Mouse (Mus musculus): ENCODE measurements at regions not wholly inside any gene's neighbourhood (a gene's known extent, or its start where the extent isn't known, plus 50 kb on each side); places are given as distances from the start of the nearest gene placed in this dataset.
A peak's percentile ranks its signal among the peaks of the same experiment; 100 is the strongest.
"Not testable (repeated sequence)": the region's sequence is repeated elsewhere in the genome, so short reads cannot be mapped to it uniquely, and the experiment has no call there.

DNA sequence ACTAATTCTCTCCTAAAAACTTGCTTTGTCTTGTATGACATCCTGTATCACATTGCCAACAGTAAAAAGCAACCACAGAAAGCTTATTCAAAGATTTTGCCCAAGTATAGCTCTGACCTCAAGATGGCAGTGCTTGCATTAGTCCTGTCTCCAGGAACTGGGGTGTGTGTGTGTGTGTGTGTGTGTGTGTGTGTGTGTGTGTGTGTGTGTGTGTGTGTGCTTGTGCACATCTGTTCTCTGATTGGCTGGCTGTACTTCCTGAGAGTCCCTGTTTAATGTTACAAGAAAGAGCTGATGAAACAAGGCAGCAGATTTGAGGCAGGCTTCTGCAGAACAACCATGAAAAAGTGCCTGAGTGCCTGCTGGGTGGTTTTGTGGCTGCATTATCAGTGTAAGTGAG lies 639.2 kb upstream of the Olfr1507 start:
- not testable (repeated sequence) for DNase-seq (ENCODE audit: low spot score)

DNA sequence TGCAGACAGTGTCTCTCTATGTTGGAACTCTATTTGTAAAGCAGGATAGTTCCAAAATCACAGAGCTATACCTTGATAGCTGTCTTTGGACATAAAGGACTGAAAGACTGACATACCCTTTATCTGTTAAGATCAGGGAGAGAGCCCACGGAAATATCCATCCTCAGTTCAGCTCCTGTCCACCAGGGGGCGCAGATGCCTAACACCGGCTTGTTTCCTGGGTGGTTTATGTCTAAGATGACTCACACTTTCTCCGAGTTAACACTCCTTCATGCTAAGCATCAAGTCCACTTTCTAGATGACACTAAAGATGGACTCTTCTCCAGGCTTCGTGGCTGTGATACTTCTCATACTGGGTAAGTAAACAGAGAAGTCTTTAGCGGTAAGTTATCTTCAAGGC lies 636.8 kb upstream of the Olfr1507 start:
- DNase-seq (ENCODE audit: low spot score), result peak; percentile 3

DNA sequence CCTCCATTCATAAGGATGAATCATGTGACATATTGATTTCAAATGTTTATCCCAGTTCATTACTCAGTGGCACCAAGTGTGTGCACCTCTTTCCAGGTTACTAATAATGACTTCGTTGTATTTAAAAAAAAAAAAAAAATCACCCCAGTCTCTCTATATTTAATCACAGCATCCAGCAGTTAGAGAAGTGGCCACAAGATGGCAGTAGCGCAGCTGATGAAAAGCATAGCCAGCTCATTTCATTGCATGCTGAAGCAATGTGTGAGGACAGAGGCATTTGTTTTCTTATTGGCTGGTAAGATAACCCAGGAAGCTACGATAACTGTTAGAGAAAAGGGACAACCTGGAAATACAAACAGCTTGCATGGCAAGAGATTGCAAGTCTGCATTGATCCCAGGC lies 626.2 kb upstream of the Olfr1507 start:
- DNase-seq (ENCODE audit: low spot score), result peak; percentile 16

DNA sequence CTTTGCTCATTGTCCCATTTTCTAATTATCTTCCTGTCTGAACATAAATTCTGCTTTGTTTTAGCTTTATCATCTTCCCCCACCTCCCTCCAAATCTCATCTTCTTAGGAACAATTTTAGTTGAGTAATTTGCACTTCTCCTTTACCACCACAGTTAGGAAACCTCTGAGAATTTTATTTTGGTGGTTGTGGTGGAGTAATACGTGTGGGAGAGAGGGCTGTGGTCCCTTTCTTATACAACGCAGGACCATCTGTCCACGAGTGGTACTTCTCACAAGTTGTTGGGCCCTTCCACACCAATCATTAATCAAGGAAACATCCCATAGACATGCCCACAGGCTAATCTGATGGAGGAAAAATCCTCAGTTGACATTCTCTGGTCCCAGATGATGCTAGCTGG lies 614.2 kb upstream of the Olfr1507 start:
- DNase-seq (ENCODE audit: low spot score), result not testable (repeated sequence)

DNA sequence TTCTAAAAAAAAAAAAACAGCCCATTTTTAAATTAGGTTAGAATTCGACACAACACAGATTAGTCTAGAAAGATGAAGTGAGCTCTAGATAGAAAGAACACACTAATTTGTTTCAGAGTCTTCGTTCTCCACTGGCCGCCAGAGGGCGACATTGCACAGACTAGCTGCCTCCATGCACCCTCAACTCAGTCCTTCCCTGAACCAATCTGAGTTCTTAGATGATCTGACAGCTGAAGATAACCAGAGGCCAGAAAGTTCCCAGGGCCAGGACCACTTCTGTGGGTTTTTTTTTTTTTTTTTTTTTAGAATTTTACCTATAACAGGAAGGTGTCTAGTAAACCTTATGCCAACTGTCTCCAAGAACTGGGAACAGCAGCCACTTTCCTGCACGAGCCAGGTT lies 605.8 kb upstream of the Olfr1507 start:
- not testable (repeated sequence) for DNase-seq (ENCODE audit: low spot score)

DNA sequence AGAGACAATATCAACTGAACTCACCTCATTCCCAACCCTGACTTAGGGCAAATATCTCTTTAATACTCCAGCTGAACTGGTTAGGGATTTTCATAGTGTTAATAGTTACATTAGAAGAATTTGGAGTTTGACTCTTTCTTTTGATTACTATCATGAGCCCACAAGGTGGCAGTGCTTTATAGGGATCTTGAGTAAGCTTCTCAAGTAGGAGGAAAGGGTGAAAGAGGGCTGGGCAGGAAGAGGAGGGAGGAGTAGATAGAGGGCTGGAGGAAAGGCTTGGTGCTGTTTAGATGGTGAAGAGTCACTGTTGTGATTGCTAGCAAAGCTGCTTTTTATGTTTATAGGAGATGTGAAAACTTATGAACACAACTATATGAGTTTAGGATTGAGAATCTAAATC lies 595.4 kb upstream of the Olfr1507 start:
- DNase-seq (ENCODE audit: low spot score), result not testable (repeated sequence)

DNA sequence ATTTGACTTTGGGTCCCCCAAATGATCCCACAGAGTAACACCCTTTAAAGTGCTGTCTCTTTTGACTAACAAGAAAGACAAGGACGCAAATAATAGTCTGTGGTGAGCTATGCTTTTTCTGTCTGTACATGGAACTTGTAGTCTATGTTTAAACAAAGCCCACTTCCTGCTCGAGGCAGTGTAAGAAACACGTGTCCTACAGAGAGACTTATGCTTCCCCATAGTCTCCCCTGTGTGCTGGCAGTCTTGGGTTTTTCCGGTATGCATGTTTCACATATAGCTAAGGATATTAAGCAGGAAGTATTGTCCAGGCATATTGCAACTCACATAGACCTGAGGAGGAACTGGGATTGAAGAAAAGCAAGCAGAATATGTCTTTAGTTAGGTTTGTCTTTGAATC lies 586.3 kb upstream of the Olfr1507 start:
- not testable (repeated sequence) for DNase-seq (ENCODE audit: low spot score)

DNA sequence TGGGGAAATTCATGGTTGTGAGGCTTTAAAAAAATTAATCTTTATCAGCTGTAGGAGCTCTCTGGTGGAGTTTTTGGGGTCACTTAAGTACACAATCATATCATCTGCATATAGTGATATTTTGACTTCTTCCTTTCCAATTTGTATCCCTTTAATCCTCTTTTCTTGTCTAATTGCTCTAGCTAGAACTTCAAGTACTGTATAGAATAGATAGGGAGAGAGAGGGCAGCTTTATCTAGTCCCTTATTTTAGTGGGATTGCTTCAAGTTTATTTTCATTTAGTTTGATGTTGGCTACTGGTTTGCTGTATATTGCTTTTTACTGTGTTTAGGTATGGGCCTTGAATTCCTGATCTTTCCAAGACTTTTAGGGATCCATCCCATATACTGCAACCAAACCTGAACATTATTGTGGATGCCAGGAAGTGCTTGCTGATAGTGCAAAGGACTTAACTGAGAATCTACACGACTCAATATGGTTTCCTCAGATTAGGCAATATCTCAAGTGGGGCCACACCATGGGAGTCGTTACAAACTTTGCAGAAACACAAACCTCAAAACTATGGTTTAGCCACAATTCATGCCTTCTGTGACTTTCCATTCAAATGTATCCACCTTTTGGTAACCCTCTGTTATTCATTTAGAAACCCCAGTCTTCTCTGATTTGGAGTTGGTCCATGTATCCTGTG lies 585.6 kb upstream of the Olfr1507 start:
- not testable (repeated sequence) for DNase-seq (ENCODE audit: low spot score)

DNA sequence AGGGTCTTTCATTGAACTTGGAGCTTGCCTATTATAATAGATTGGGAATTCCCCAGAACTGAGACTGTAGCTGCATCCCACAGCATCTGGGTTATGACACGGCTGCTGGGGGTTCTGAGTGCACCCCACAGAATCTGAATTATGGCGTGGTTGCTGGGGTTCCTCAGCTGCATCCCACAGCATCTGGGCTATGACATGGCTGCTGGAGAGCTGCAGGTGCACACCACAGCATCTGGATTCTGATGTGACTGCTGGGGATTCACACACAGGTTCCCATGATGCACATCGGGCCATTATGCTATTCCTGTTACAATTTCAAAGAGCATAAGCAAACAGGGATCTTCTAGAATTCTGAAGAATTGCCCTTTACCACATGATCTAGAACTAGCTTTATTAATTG lies 585.0 kb upstream of the Olfr1507 start:
- DNase-seq (ENCODE audit: low spot score), result not testable (repeated sequence)

DNA sequence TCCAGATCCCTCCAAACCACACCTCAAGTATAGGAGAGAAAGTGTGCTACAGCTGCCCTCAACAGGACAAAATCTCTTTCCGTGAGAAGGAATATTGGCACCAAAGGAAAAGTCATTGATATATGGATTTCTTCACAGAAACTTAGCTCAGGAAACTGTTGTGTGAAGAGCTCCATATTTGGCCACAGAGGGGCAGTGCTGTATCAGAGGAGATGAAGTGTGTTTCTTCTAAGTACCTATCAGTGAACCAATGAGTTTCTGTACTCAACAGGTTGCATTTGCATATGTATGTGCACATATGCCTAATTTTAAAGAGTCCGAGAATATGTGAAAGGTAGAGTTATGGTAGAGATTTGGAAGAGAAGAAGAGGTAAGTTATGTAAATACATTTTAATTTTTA lies 580.4 kb upstream of the Olfr1507 start:
- DNase-seq (ENCODE audit: low spot score), result not testable (repeated sequence)

DNA sequence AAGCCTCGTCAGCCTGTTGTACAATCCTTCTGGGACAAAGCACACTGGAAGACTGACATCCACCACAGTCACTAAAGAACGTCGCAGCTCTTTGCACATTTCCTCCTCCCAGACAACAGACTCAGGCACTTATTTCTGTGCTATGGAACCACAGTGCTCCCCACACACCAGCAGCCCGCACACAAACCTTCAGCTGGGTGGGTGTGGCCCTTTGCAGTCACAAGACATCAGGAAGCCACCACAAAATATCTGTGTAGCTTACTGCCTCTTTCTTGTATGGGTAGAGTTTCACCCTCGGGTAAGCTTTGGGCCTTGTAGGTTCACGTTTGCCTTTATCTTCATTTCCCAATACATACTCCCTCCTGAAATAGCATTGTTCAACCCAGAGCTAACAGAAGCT lies 577.6 kb upstream of the Olfr1507 start:
- not testable (repeated sequence) for DNase-seq (ENCODE audit: low spot score)

DNA sequence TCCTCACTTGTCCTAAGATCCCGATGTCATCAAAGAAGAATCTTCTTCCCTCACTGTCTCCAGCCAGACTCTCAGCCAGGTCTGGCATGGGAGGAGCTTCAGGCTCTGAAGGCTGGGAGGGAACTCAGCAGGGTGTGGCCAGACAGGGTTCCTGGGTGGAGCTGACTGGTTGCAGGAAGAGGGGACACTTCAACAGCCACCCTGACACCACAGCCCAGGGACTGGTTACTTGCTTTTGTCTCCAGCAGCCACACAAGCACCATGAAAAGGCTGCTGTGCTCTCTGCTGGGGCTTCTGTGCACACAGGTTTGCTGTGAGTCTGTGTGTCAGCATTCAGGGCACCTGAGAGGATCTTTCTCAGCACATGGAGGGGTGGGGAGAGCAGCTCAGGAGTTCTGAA lies 577.0 kb upstream of the Olfr1507 start:
- not testable (repeated sequence) for DNase-seq (ENCODE audit: low spot score)

DNA sequence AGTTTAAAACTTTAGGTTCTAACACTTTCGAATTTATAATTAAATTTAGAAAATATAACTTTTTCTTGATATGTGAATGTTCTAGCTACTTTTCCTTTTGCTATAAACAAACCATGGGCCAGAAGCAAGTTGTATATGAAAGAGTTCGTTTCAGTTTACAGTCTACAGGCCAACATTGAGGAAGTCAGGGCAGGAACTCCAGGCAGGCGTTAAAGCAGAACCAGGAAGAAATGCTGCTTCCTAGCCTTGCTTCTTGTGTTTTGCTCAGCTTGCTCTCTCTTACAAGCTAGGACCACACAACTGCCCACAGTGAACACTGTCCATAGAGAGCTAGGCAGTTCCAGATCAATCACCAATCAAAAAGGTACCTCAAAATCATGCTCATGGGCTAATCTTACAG lies 558.9 kb upstream of the Olfr1507 start:
- DNase-seq (ENCODE audit: low spot score), result not testable (repeated sequence)

DNA sequence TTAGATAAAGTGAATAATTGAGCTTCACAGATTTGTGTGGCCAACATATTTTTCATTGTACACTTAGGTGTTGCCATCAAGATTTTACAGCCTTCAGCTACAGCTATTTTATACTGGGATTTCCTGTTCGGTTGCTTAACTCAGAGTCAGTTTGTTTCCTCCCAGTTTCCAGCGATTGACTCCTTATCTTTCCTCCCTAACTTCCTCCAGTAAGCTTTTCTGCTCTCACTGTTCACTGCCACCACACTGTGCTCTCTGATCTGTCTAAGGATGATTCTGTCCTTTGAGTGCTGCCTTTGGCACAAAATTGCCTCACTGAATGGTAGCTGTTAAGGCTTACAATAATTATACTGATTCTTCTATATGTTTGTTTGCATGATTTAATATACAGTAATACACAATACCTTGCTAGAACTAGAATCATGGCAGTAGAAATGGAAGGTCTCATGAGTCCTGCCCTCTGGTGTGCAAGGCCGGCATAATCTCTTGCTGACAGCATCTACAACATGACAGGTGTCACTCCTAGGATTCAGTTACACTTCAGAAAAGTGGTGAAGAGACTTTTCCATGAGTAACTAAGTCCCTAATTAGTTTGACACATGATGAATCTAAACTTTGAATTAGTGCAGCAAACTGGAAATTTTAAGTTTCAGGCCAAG lies 558.0 kb upstream of the Olfr1507 start:
- DNase-seq (ENCODE audit: low spot score), result not testable (repeated sequence)

DNA sequence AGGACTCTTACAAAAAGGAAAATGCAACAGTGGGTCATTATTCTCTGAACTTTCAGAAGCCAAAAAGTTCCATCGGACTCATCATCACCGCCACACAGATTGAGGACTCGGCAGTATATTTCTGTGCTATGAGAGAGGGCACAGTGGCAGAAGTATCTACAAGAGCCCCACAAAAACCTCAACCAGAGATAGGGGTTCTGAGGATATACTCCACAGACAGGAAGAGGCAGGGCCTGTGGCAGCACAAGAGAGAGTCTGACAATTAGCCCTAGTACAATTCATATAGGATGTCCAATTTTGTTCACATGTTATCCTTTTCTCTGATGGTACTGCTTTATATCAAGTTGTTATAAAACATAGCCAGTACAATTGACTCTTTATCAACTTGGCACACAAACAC lies 552.1 kb upstream of the Olfr1507 start:
- DNase-seq (ENCODE audit: low spot score), result not testable (repeated sequence)

DNA sequence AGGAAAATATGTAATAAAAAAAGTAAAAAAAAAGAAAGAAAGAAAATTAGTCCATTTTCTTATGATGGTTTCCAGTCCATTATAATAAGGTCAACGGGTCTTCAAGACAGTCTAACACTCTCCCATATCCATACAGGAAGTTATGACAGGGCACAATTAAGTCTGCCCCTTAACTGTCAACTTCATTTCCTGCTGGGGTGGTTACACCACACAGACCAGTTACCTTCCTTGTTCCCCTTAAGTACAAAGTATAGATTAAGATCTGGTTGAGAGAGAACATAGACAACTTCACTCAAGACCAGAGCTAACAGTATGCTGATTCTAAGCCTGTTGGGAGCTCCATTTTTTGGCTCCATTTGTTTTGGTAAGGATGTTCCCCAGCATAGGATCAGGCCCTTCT lies 551.4 kb upstream of the Olfr1507 start:
- DNase-seq (ENCODE audit: low spot score), result not testable (repeated sequence)

DNA sequence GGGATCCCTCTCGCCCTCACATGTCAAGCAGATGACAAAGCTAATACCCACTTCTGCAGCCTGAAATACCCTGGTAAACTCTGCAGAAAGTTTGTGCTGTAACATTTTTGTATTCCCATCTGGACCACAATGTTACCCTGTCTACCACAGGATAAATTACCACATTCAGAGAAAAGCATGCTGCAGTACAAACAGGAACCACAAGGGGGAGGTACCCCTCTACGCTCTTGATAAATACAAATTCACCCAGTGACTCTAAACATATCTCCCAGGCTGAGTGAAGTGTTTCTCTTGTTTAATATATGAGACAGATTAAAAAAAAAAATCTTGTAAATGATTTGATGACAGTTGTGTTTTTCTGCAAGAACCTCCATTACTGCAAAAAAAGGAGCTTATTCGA lies 549.8 kb upstream of the Olfr1507 start:
- DNase-seq (ENCODE audit: low spot score), result not testable (repeated sequence)

DNA sequence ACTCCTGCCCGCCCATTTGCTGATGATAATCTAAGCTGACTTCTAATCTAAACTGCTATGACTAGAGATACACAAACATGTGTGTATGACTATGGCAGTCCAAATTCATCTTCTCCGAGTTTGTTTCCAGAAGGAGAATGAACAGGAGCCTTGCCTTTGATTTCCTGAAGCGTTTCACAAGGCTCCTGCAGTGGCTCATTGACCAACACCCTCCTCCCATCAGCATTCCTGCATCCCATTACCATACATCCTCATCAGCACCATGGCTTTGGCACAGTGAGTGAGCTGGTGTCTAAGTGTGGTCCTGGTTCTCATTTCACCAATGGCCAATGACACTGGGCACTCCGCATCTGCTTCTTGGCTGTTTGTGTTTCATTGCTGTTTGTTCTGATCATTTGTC lies 548.6 kb upstream of the Olfr1507 start:
- DNase-seq (ENCODE audit: low spot score), result not testable (repeated sequence)

DNA sequence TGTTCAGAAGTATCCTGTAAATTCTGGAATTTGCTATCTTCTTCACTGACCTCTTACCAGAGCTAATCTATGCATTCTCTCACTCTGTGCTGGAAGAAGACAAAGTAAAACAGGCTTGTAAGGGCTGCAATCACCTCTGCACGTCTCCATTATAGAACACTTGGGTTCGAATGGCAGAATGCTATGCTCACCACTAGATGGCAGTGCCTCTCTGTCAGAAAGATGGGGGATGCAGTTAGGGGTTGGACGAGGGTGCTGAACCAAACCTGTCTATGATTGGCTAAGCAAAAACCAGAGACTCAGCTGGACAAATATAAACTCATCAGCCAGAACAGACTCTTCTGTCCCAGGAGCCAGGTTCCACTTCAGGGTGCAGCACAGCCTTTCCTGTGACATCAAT lies 546.5 kb upstream of the Olfr1507 start:
- not testable (repeated sequence) for DNase-seq (ENCODE audit: low spot score)

DNA sequence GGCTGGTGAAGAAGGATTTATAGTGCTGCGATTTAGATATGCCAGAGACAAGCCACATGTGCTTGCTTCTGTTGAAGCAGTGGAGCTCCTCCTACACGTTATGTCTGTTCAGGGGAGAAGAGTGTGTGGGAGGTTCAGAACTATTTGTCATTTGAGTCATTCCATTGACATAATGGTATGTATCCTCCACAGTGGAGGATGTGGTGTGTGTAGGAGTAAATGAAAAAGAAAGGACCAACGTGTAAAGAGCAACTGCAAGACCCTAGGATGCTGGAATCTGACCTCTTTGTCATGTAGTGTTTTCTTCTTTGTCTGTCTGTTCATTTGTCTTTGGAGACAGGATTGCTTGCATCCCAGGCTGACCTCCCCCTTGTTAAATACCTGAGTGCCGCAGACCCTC lies 543.9 kb upstream of the Olfr1507 start:
- not testable (repeated sequence) for DNase-seq (ENCODE audit: low spot score)

DNA sequence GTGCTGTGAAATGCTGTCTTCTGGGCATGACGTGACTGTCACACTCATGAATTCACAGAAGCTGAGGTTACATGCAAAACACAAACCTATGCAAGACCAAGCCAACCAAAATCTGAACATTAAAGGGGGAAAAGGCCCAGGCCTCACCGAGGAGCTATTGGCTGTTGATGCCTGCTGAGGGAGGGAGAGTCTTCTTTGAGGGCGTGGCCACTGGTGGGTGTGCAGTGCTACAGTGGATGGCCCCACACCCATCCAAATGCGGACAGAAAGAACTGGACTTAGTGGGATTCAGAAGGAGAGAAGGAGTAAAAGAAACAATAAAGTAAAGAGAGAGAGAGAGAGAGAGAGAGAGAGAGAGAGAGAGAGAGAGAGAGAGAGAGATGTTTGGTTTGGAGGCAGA lies 539.4 kb upstream of the Olfr1507 start:
- DNase-seq (ENCODE audit: low spot score), result not testable (repeated sequence)

DNA sequence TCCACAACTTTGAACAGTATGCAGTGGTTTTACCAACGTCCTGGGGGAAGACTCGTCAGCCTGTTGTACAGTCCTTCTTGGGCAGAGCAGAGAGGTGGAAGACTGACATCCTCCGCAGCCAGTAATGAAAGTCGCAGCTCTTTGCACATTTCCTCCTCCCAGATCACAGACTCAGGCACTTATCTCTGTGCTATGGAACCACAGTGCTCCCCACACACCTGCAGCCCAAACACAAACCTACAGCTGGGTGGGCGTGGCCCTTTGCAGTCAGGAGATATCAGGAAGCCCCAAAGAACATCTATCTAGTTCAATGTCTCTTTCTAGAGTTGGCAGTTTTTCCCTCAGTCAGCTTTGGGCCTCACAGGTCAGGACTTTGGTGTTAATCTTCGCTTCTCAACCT lies 537.7 kb upstream of the Olfr1507 start:
- not testable (repeated sequence) for DNase-seq (ENCODE audit: low spot score)

DNA sequence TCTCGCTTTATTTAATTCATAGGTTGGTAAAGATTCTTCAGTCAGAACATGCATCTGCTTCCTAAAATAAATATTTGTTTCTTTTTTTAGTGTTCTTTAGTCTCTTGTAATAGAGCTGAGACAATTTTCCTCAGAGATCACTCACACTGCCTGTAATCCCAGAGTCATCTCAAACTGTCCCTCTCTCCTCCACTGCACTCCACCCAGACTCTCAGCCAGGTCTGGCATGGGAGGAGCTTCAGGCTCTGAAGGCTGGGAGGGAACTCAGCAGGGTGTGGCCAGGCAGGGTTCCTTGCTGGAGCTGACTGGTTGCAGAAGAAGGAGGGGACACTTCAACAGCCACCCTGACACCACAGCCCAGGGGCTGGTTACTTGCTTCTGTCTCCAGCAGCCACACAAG lies 536.9 kb upstream of the Olfr1507 start:
- not testable (repeated sequence) for DNase-seq (ENCODE audit: low spot score)

DNA sequence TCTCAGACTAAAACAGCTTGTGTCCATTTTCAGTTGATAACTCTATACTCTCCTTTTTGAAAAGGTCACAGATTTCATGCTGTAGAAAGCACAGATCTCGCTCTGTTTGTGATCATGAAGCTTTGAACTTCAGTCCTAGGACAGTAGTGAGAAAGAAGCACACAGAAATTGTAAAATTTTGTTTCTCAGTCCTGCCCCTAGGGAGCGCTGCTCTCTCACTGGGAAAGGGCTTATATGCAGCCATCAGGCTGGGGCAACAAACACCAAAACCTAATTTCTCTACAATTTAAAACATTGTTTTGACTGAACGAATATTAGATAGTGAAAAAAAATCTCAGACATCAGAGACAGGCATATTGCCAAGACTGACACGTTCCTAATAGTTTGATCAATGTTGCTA lies 534.7 kb upstream of the Olfr1507 start:
- not testable (repeated sequence) for DNase-seq (ENCODE audit: low spot score)

Measured in urinary bladder, postnatal 14 days (tissue).